Mouse (Mus musculus): ENCODE results near the gene Wdr18. TPM values are rescaled to one million over a fixed set of nuclear protein-coding genes. Genes with fewer than 3 reads are reported as not detected.
A peak's percentile ranks its signal among the peaks of the same experiment; 100 is the strongest.

Gene Wdr18
- total and polyA plus RNA-seq, 3 experiments, result 28.5 to 69.0 (median 34.6) TPM

- no peak for TF ChIP-seq GATA2 (IDR thresholded peaks at IDR 0.05; ENCODE audit: borderline replicate concordance, low read depth, low read length)
- no peak for TF ChIP-seq GATA1 (IDR thresholded peaks at IDR 0.05; ENCODE audit: borderline replicate concordance, low read length)
- no peak for TF ChIP-seq TAL1 (conservative IDR thresholded peaks at IDR 0.05; ENCODE audit: low read depth, low read length)
- no peak for TF ChIP-seq POLR2AphosphoS5 (IDR thresholded peaks at IDR 0.05; ENCODE audit: insufficient replicate concordance, low read depth, low read length)
- no peak for TF ChIP-seq CTCF (IDR thresholded peaks at IDR 0.05; ENCODE audit: low read depth, low read length)
- Histone ChIP-seq H3K27me3 (ENCODE audit: insufficient read depth, low read length) (peaks cover 4% of the 10 kb centered on the region; the same call in 1 of the 2 replicates), H3K36me3 (replicated peaks) (peaks cover 44% of the 10 kb centered on the region), H3K9me3 (replicated peaks) (peaks cover 12% of the 10 kb centered on the region), H3K4me1 (ENCODE audit: insufficient read depth, low read depth, low read length) (peaks cover 60% of the 10 kb centered on the region), H3K4me3 (ENCODE audit: low read depth, low read length) (peak overlapping the region; percentile 36; the same call in 1 of the 2 replicates)
- no peak for ATAC-seq (ENCODE audit: extremely low read depth, insufficient number of reproducible peaks, low FRiP score, poor library complexity, severe bottlenecking)
- DNase-seq (ENCODE audit: low spot score), result no peak
Measured at GRCm38 (mm10) chr10:79994397-79995115, 34.6 kb downstream of the Wdr18 start.

- no peaks in the 10 kb centered on the region for H3K27me3 ChIP-seq (ENCODE audit: insufficient read depth, low read length)
- H3K4me1 ChIP-seq (ENCODE audit: insufficient read depth, low read depth, low read length), result peaks cover 61% of the 10 kb centered on the region
- ATAC-seq (ENCODE audit: extremely low read depth, insufficient number of reproducible peaks, low FRiP score, poor library complexity, severe bottlenecking) (no peak), DNase-seq (ENCODE audit: low spot score) (no peak)
- H3K36me3 ChIP-seq (replicated peaks), result peaks cover 55% of the 10 kb centered on the region
- H3K9me3 ChIP-seq (replicated peaks), result peaks cover 12% of the 10 kb centered on the region
- TF ChIP-seq POLR2AphosphoS5 (IDR thresholded peaks at IDR 0.05; ENCODE audit: insufficient replicate concordance, low read depth, low read length), result no peak
- TF ChIP-seq GATA1 (IDR thresholded peaks at IDR 0.05; ENCODE audit: borderline replicate concordance, low read length), result no peak
- no peak for TF ChIP-seq CTCF (IDR thresholded peaks at IDR 0.05; ENCODE audit: low read depth, low read length)
- TF ChIP-seq GATA2 (IDR thresholded peaks at IDR 0.05; ENCODE audit: borderline replicate concordance, low read depth, low read length), result no peak
- no peak for TF ChIP-seq TAL1 (conservative IDR thresholded peaks at IDR 0.05; ENCODE audit: low read depth, low read length)
- H3K4me3 ChIP-seq (ENCODE audit: low read depth, low read length), result peak overlapping the region; percentile 74; the same call in 1 of the 2 replicates
Measured at GRCm38 (mm10) chr10:79995636-79996035, 35.7 kb downstream of the Wdr18 start.

GRCm38 (mm10) chr10:79996272-79997033 lies 36.5 kb downstream of the Wdr18 start, which contains the start of gene Abca7:
TSS of gene Abca7 (plus strand) at chr10:79996494.
- Histone ChIP-seq H3K36me3 (replicated peaks) (peaks cover 59% of the 10 kb centered on the region), H3K4me1 (ENCODE audit: insufficient read depth, low read depth, low read length) (peaks cover 57% of the 10 kb centered on the region), H3K9me3 (replicated peaks) (peaks cover 9% of the 10 kb centered on the region), H3K27me3 (ENCODE audit: insufficient read depth, low read length) (no peaks in the 10 kb centered on the region), H3K4me3 (ENCODE audit: low read depth, low read length) (peak within 1 kb of the TSS; percentile 74)
- no peak for TF ChIP-seq POLR2AphosphoS5 (IDR thresholded peaks at IDR 0.05; ENCODE audit: insufficient replicate concordance, low read depth, low read length)
- TF ChIP-seq GATA1 (IDR thresholded peaks at IDR 0.05; ENCODE audit: borderline replicate concordance, low read length), result no peak
- TF ChIP-seq GATA2 (IDR thresholded peaks at IDR 0.05; ENCODE audit: borderline replicate concordance, low read depth, low read length), result no peak
- TF ChIP-seq CTCF (IDR thresholded peaks at IDR 0.05; ENCODE audit: low read depth, low read length), result no peak
- TF ChIP-seq TAL1 (conservative IDR thresholded peaks at IDR 0.05; ENCODE audit: low read depth, low read length), result no peak
- DNase-seq (ENCODE audit: low spot score) (peak; percentile 97), ATAC-seq (ENCODE audit: extremely low read depth, insufficient number of reproducible peaks, low FRiP score, poor library complexity, severe bottlenecking) (peak; percentile 85)

GRCm38 (mm10) chr10:79997034-79997760 lies 37.2 kb downstream of the Wdr18 start:
- DNase-seq (ENCODE audit: low spot score), result peak; percentile 95
- Histone ChIP-seq H3K4me3 (ENCODE audit: low read depth, low read length) (peak overlapping the region; percentile 74), H3K4me1 (ENCODE audit: insufficient read depth, low read depth, low read length) (peaks cover 62% of the 10 kb centered on the region), H3K9me3 (replicated peaks) (peaks cover 4% of the 10 kb centered on the region), H3K36me3 (replicated peaks) (peaks cover 64% of the 10 kb centered on the region), H3K27me3 (ENCODE audit: insufficient read depth, low read length) (no peaks in the 10 kb centered on the region)
- TF ChIP-seq GATA1 (IDR thresholded peaks at IDR 0.05; ENCODE audit: borderline replicate concordance, low read length) (no peak), CTCF (IDR thresholded peaks at IDR 0.05; ENCODE audit: low read depth, low read length) (no peak), TAL1 (conservative IDR thresholded peaks at IDR 0.05; ENCODE audit: low read depth, low read length) (no peak), POLR2AphosphoS5 (IDR thresholded peaks at IDR 0.05; ENCODE audit: insufficient replicate concordance, low read depth, low read length) (no peak), GATA2 (IDR thresholded peaks at IDR 0.05; ENCODE audit: borderline replicate concordance, low read depth, low read length) (no peak)
- ATAC-seq (ENCODE audit: extremely low read depth, insufficient number of reproducible peaks, low FRiP score, poor library complexity, severe bottlenecking), result peak; percentile 71

GRCm38 (mm10) chr10:79997819-79998218 lies 37.9 kb downstream of the Wdr18 start:
- Histone ChIP-seq H3K36me3 (replicated peaks) (peaks cover 66% of the 10 kb centered on the region), H3K27me3 (ENCODE audit: insufficient read depth, low read length) (no peaks in the 10 kb centered on the region), H3K4me3 (ENCODE audit: low read depth, low read length) (peak overlapping the region; percentile 74), H3K9me3 (replicated peaks) (no peaks in the 10 kb centered on the region), H3K4me1 (ENCODE audit: insufficient read depth, low read depth, low read length) (peaks cover 64% of the 10 kb centered on the region)
- no peak for DNase-seq (ENCODE audit: low spot score)
- no peak for ATAC-seq (ENCODE audit: extremely low read depth, insufficient number of reproducible peaks, low FRiP score, poor library complexity, severe bottlenecking)
- no peak for TF ChIP-seq POLR2AphosphoS5 (IDR thresholded peaks at IDR 0.05; ENCODE audit: insufficient replicate concordance, low read depth, low read length)
- no peak for TF ChIP-seq CTCF (IDR thresholded peaks at IDR 0.05; ENCODE audit: low read depth, low read length)
- no peak for TF ChIP-seq GATA2 (IDR thresholded peaks at IDR 0.05; ENCODE audit: borderline replicate concordance, low read depth, low read length)
- no peak for TF ChIP-seq TAL1 (conservative IDR thresholded peaks at IDR 0.05; ENCODE audit: low read depth, low read length)
- no peak for TF ChIP-seq GATA1 (IDR thresholded peaks at IDR 0.05; ENCODE audit: borderline replicate concordance, low read length)

All from G1E (cell line).